Mouse (Mus musculus) liver (tissue): ENCODE data around the gene Tpd52l1.

ENCODE experiments used
- DNase-seq: peaks from one replicate; pipeline ENCODE4 v3.0.0-alpha.2; 2020; ENCODE audit warnings: mixed read lengths

The Tpd52l1 gene

DNA sequence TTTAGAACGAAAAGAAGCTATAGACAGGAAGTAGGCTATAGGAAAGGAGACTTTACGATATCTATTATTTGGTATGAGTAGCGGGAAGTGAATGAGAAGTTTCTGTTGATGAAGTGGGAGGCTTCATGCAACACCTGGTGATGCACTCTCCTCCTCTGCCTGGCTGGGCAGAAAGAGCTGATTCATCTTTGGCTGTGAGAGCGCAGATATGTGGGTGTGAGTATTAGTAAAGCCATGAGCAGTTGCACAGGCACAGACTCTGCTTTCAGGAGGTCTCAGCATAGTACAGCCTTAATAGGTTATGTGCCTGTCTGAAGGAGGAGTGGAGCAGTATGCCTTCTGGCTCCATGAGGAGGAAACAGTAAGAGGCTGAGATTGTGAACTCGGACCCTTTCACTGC, 109.3 kb downstream of the Tpd52l1 start:
- no peak for DNase-seq

DNA sequence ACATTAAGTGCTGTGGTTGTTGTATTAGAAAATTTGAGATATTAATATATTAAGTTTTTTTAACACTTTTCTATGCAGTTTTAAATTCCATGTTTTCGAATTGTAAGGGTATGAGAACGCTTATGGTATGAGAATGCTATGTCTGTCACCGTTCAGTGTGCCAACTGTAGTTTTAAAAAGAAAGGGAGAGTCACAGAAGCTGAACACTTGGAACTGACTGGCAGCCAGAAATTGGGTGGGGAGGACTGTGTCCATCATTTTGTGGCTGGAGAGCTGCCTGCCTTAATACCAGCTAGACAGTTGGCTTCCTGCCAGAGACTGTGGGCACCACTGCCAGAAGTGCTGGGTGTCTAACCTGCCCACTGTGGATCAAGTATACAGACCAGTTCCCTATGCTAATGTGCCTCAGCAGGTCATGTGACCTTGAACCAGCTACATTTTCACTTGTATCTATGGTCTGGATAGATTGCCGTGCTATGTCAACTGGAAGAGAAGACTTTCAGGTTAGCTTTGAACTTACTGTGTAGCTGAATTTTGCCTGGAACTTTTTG, 114.5 kb downstream of the Tpd52l1 start:
- DNase-seq = no peak

GRCm38 (mm10) chr10:31330286-31330962, 115.3 kb downstream of the Tpd52l1 start:
- no peak for DNase-seq

DNA sequence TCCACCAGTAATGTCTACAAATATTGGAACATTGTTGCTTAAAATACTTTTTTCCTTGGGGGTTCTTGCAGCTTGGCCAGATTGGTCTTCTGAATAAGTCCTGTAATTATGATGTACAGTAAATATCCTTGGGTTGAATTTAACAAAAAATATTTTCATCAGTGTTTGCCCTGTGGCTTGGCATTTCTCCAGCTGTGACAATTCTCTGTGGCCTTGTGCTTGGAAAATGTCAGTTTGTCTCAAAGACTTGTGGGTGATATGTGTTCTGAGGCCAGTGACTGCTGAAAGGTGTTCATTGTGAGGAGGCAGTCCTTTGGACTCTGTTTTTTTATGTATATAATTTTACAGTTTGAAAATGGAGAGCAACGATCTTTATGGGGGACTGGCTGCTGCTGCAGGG, 116.3 kb downstream of the Tpd52l1 start:
- no peak for DNase-seq

- no peak for DNase-seq
Measured at GRCm38 (mm10) chr10:31318491-31318890, 127.3 kb downstream of the Tpd52l1 start.

DNA sequence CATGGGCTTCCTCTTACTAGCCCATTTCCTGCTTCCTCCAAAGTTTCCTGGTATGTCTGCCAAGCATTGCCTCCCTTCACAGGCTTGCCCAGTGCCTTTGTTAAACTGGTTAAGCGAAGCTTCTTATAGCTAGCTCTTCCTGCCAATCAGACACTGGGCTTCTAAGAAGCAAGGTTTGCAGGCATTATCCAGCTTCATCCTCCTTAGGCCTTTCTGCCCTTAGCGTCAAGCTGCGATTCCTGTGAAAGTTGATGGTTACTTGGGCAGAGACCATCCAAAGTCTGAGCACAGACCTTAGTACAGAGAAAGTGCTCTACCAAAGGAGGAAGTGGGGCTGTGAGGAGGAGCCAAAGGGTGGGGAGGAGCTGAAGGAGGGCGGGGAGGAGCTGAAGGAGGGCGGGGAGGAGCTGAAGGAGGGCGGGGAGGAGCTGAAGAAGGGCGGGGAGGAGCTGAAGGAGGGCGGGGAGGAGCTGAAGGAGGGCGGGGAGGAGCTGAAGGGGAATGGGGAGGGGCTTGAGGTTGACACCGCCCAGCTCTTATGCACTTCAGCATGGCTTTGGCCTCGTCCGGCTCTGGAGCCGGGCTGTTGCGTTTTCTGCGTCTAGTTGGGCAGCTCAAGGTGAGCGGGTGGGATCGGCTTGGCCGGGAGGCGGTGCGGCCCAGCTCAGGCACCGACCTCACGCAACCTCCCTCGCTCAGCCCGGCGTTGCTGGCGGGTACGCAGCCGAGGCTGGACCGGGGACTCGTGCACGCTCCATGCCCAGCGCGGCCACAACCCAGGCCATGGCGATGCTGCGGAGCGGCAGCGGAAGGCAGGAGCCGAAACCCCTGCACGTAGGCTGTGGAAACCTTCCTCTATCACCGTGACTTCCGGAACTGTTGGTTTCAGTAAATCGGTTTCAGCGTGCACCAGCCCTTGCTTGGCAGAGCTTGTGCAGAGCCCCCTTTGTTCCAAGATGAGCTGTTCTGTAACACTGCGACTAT, 132.6 kb downstream of the Tpd52l1 start, which contains the start of gene Hddc2:
Gene Hddc2, plus strand, starts transcription at position 519 of the 984 bp plus-strand sequence.
- peak; percentile 89 for DNase-seq

DNA sequence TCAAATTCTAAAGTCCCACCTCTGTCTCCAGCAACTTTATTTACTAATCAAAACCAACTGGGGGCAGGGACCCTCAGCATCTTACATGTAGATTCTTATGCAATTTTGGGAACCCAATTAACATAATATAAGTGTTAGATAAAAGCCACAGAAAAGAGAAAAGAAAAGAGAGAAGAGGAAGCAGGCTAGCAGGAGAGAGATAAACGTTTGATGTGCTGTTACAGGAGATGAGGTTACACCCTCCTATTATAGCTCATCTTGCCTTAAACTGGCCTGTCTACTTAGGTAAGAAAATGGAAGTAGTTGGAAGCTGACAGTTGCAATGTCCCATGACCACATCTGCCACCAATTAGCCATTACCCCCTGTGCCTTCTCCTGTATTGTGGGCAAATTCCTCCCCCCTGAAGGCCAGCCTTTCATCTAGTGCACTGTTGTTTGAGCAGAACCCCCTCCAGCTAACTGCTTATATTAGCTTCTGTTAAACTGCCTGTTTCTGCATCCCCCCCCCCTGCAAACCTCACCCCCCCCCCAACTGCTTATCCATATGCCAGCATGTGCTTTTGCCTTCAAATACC, 138.6 kb downstream of the Tpd52l1 start:
- no peak for DNase-seq

- no peak for DNase-seq
Measured at GRCm38 (mm10) chr10:31303446-31303845, 142.3 kb downstream of the Tpd52l1 start.

DNA sequence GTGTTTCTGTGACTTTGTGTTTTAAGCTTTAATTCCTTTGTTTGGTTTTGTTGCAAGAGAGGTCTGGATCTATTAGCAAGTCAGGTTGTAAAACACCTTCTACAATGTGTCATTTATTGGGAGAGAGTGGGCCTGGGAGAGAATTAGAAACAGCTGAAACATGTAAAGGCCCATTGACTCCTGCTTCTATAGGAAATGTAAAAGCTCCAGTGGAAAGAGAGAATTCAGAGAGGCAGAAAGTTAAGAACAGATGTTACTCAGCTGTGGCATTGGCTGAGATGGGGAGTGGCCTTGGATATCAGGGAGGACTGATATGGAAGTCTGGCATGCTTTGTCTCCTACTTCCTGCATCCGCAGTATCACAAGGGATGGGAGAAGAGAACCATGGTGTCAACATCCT, 145.5 kb downstream of the Tpd52l1 start:
- no peak for DNase-seq

DNA sequence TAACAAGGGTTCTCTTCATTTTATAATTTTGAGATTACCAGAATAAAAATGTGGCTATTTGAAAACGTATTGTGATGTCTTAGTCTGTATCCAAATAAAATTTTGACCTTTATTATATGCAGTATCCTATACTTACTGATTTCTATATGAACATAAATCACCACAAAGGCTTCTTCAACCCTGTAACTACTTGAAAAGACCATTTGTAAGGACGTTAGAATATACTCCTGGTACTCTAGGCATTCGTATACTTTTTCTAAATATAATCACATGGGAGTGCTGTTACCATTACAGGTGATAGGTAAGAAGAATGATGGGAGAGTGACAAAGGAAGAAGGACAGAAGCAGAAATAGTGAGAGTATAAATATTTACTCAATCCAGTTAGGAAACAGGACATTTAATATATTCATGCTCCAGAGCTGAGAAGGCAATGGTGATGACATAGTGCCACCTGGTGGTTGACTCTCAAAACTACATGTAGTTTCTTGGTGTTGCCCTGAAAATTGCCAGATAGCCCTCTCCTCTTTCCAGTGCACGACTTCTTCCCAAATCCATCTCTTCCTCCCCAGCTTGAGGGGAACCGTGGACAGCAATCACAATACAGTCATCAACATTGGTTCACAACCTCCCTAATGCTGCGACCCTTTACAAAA, 146.7 kb downstream of the Tpd52l1 start:
- DNase-seq = peak; percentile 32

GRCm38 (mm10) chr10:31298263-31298662, 147.5 kb downstream of the Tpd52l1 start:
- no peak for DNase-seq

DNA sequence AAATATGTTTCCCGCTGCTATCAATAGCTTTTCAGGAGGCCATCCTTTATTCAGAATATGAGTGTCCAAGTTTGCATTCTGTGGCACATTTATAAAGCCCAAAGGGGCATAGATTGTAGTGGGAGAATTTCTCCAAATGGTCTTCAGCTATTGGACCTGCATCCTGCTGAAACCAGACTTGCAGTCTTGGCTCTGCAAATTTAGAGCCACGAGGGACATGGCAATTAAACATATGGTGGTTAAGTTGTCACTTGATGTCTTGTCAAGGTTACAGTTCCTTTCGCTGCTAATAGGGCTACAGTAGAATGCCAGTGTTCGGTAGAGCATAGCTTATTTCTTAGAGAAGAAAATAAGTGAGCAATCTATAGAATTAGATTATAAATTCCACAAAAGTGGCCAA, 148.7 kb downstream of the Tpd52l1 start:
- DNase-seq = no peak

GRCm38 (mm10) chr10:31296458-31296857, 149.3 kb downstream of the Tpd52l1 start:
- DNase-seq = no peak

- no peak for DNase-seq
Measured at GRCm38 (mm10) chr10:31295705-31296104, 150.1 kb downstream of the Tpd52l1 start.

DNA sequence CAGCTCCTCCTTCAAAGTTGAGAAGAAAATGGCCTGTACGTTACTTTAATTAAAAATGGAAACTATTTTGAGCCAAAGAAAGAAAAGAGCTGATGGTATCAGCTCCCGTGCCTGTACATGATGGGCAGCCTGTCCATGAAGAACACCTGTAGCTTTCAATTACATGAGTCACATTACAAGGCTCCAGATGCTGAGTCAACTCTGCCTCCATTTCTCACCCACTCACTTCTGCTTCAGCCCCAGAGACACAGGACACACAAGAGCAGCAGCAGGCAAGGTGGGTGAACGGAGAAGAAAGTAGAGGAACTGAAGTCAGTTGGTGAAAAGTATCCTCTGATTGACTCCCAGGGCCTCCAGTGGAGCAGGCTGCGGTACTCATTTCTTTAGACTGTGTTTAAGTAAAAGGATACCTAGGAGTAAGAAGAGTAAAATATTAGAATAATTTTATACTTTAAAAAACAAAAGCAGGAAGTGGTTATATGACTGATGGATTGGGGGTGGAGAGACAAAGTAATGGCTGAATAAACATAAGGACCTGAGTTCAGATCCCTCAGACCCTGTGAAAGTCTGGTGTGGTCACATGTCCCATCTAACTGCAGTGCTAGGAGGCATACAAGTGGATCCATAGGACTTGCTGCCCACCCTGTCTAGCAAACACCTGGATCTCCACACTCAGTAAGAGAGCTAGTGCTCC, 156.9 kb downstream of the Tpd52l1 start:
- DNase-seq = no peak

GRCm38 (mm10) chr10:31287787-31288186, 158.0 kb downstream of the Tpd52l1 start:
- no peak for DNase-seq
